Comparison of ENCODE assay signal across 3 mouse cellular contexts in the genomic region with DNA sequence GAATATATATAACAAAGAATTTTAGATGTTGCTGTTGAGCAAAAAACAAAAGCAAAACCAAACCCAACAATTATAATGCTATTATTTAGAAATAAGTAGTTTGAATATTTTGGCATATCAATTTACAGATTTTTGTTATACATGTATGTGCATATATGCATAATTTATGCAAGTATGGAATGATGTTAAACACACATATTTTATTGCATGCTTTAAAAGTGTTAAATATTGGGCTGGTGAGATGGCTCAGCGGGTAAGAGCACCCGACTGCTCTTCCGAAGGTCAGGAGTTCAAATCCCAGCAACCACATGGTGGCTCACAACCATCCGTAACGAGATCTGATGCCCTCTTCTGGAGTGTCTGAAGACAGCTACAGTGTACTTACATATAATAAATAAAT. TPM values are rescaled to one million over a fixed set of nuclear protein-coding genes. Genes with fewer than 3 reads are reported as not detected.
DNase-seq lines count a peak whose midpoint lies in the region; TF ChIP-seq lines count a peak whose summit lies in the region.
"Not testable (repeated sequence)": the region's sequence is repeated elsewhere in the genome, so short reads cannot be mapped to it uniquely, and the experiment has no call there.

No protein-coding gene starts in this region.

- not testable (repeated sequence) for H3K4me3 ChIP-seq in CH12.LX (replicated peaks in 1 of 3; ENCODE audit: low read depth in 2 of 3, low read length in 2 of 3, poor library complexity in 1 of 3); ES-Bruce4 (ENCODE audit: low read depth, low read length); MEL (ENCODE audit: control insufficient read depth in 1 of 2, insufficient read depth in 1 of 2, low read depth in 2 of 2, low read length in 2 of 2)

- peaks cover 13% of the 10 kb centered on the region for H3K27me3 ChIP-seq in CH12.LX (replicated peaks)
- H3K27me3 ChIP-seq in ES-Bruce4 (ENCODE audit: control insufficient read depth, insufficient read depth, low read length, poor library complexity, severe bottlenecking); MEL (ENCODE audit: control insufficient read depth in 1 of 2, insufficient read depth in 2 of 2, low read length in 2 of 2): not testable (repeated sequence)

- dilution Hi-C loops in CH12.LX (cut with MboI; ENCODE audit: extremely low pct_ligation_motif_present, extremely low pct_unique_long_range_greater_than_20kb, low sequenced_read_pairs) = not testable (repeated sequence)

- not testable (repeated sequence) for H3K4me1 ChIP-seq in CH12.LX (ENCODE audit: control insufficient read depth in 1 of 2, insufficient read depth in 2 of 2); ES-Bruce4 (ENCODE audit: control insufficient read depth, insufficient read depth, low read length); MEL (ENCODE audit: control insufficient read depth in 1 of 2, insufficient read depth in 2 of 2, low read length in 2 of 2)

- TF ChIP-seq EP300 in CH12.LX (IDR thresholded peaks at IDR 0.05; ENCODE audit: low read length); ES-Bruce4 (IDR thresholded peaks at IDR 0.05; ENCODE audit: insufficient read depth, low read depth, low read length); MEL (IDR thresholded peaks at IDR 0.05; ENCODE audit: low read depth in 1 of 2, low read length in 2 of 2): not testable (repeated sequence)

- H3K79me2 ChIP-seq in CH12.LX (replicated peaks; ENCODE audit: control insufficient read depth, extremely low read depth, insufficient read depth, poor library complexity, severe bottlenecking); MEL (ENCODE audit: control insufficient read depth, insufficient read depth, low read length, poor library complexity): not testable (repeated sequence)

- TF ChIP-seq RAD21 in CH12.LX (IDR thresholded peaks at IDR 0.05; ENCODE audit: low read depth, low read length); MEL (IDR thresholded peaks at IDR 0.05; ENCODE audit: low read depth, low read length): not testable (repeated sequence)

- in situ Hi-C loops in CH12.LX (cut with MboI; ENCODE audit: low pct_ligation_motif_present, low pct_unique_long_range_greater_than_20kb, low sequenced_read_pairs) = not testable (repeated sequence)

- not testable (repeated sequence) for TF ChIP-seq CTCF in CH12.LX (conservative IDR thresholded peaks at IDR 0.05 in 1 of 2, IDR thresholded peaks at IDR 0.05 in 1 of 2; ENCODE audit: low read depth in 2 of 2, low read length in 2 of 2); ES-Bruce4 (IDR thresholded peaks at IDR 0.05; ENCODE audit: low read depth, low read length); MEL (IDR thresholded peaks at IDR 0.05 in 2 of 3, conservative IDR thresholded peaks at IDR 0.05 in 1 of 3; ENCODE audit: control insufficient read depth in 1 of 3, insufficient read depth in 1 of 3, low read depth in 2 of 3, low read length in 3 of 3, poor library complexity in 1 of 3, severe bottlenecking in 1 of 3)

- H3K27ac ChIP-seq in CH12.LX (ENCODE audit: insufficient read depth, low read depth); MEL (ENCODE audit: control insufficient read depth, low read depth, low read length): not testable (repeated sequence)
- 0 out of 2 replicates have a peak overlapping the region, but pooled peaks have one; percentile 41 for H3K27ac ChIP-seq in ES-Bruce4 (ENCODE audit: insufficient read depth, low read length)

- not testable (repeated sequence) for H3K36me3 ChIP-seq in CH12.LX (replicated peaks in 1 of 2; ENCODE audit: control insufficient read depth in 1 of 2, insufficient read depth in 1 of 2, low read length in 1 of 2); ES-Bruce4 (ENCODE audit: control insufficient read depth, insufficient read depth, low read length, poor library complexity, severe bottlenecking); MEL (ENCODE audit: control insufficient read depth in 1 of 2, insufficient read depth in 2 of 2, low read length in 2 of 2)

- not testable (repeated sequence) for H3K4me2 ChIP-seq in CH12.LX (ENCODE audit: insufficient read depth, low read depth, poor library complexity, severe bottlenecking)

- H3K9ac ChIP-seq in CH12.LX (ENCODE audit: insufficient read depth, low read depth); ES-Bruce4 (ENCODE audit: low read depth, poor library complexity, severe bottlenecking); MEL (ENCODE audit: control insufficient read depth, low read depth, low read length, poor library complexity, severe bottlenecking): not testable (repeated sequence)

- not testable (repeated sequence) for TF ChIP-seq POLR2A in CH12.LX (IDR thresholded peaks at IDR 0.05; ENCODE audit: low read depth, low read length); ES-Bruce4 (IDR thresholded peaks at IDR 0.05; ENCODE audit: insufficient read depth, low read length); MEL (IDR thresholded peaks at IDR 0.05; ENCODE audit: control insufficient read depth in 1 of 2, insufficient read depth in 1 of 2, low read depth in 1 of 2, low read length in 2 of 2, poor library complexity in 1 of 2)

- not testable (repeated sequence) for H3K9me3 ChIP-seq in CH12.LX (replicated peaks; ENCODE audit: low read length); ES-Bruce4 (replicated peaks; ENCODE audit: control insufficient read depth, insufficient read depth, low read length, poor library complexity, severe bottlenecking); MEL (replicated peaks; ENCODE audit: insufficient read depth, low read length)

- not testable (repeated sequence) for DNase-seq in CH12.LX (ENCODE audit: extremely low read depth); MEL (ENCODE audit: low read depth, low spot score)

TF ChIP-seq in CH12.LX, 34 proteins besides CTCF, POLR2A, EP300 and RAD21:
- TF ChIP-seq TBP (conservative IDR thresholded peaks at IDR 0.05; ENCODE audit: low read depth, low read length) = peak; percentile 88

TF ChIP-seq in MEL, 35 proteins besides CTCF, POLR2A, EP300 and RAD21:
- peak; percentile 86 for TF ChIP-seq TBP (IDR thresholded peaks at IDR 0.05; ENCODE audit: low read depth, low read length)

RNA-seq across cellular contexts. Expression of a gene that starts 5.8 kb away (rescaled TPM):
- total RNA-seq in CH12.LX (2012; rRNA removed) = 0.29 and 1.1 TPM in 2 replicates
- total RNA-seq in CH12.LX (2014; rRNA removed) = 0.82 and 1.7 TPM in 2 replicates
- 0.53 and 0.83 TPM in 2 replicates for polyA plus RNA-seq in CH12.LX (2012; ENCODE audit: insufficient read length, low read depth)
- 1.4 and 3.0 TPM in 2 replicates for polyA plus RNA-seq in ES-Bruce4 (2011; ENCODE audit: insufficient read depth, insufficient read length, low read depth, missing spikeins)
- 0.42 and 0.88 TPM in 2 replicates for total RNA-seq in MEL (2012; rRNA removed)
- 1 to 10 TPM in 1 of 2 experiments, not detected in 1; 2.5 TPM for polyA plus RNA-seq in MEL (2012; ENCODE audit: insufficient read depth in 1 of 2, insufficient read length in 2 of 2, low read depth in 1 of 2, low replicate concordance in 2 of 2, missing spikeins in 1 of 2)

RNA-seq across cellular contexts. Expression of a gene that starts 20.4 kb away (rescaled TPM):
- total RNA-seq in CH12.LX (2012; rRNA removed) (327 and 495 TPM in 2 replicates), CH12.LX (2014; rRNA removed) (734 and 759 TPM in 2 replicates), MEL (2012; rRNA removed) (216 and 275 TPM in 2 replicates)
- polyA plus RNA-seq in CH12.LX (2012; ENCODE audit: insufficient read length, low read depth) (536 and 582 TPM in 2 replicates), ES-Bruce4 (2011; ENCODE audit: insufficient read depth, insufficient read length, low read depth, missing spikeins) (487 and 560 TPM in 2 replicates), MEL (2012; ENCODE audit: insufficient read depth in 1 of 2, insufficient read length in 2 of 2, low read depth in 1 of 2, low replicate concordance in 2 of 2, missing spikeins in 1 of 2) (10 to 100 TPM in 1 of 2 experiments, not detected in 1; 13.2 TPM)

Comparison
In these comparisons a context has a peak if more than half of its experiments do, and no peak if none do; other contexts are left out.
1. RNA of a gene that starts 20.4 kb away (polyA plus RNA-seq): 536 to 582 TPM in CH12.LX and 487 to 560 TPM in ES-Bruce4; 13.2 TPM in MEL; every median in the first group is over 10 times any median in the second.